Mouse (Mus musculus): ENCODE measurements around the gene Mrgprd. TPM values are rescaled to one million over a fixed set of nuclear protein-coding genes. Genes with fewer than 3 reads are reported as not detected.

The Mrgprd gene
- total RNA-seq, 1 experiment from 2014 or later: not detected

- no peak for ATAC-seq (replicated peaks in 1 of 2; ENCODE audit: insufficient read depth in 1 of 2, low FRiP score in 2 of 2, low TSS enrichment in 1 of 2, low read depth in 1 of 2, poor library complexity in 2 of 2, severe bottlenecking in 2 of 2)
Measured at GRCm38 (mm10) chr7:145332376-145333041, 17.9 kb downstream of the Mrgprd start.

- ATAC-seq (replicated peaks in 1 of 2; ENCODE audit: insufficient read depth in 1 of 2, low FRiP score in 2 of 2, low TSS enrichment in 1 of 2, low read depth in 1 of 2, poor library complexity in 2 of 2, severe bottlenecking in 2 of 2): no peak
Measured at GRCm38 (mm10) chr7:145333936-145334335, 19.3 kb downstream of the Mrgprd start.

- ATAC-seq (replicated peaks in 1 of 2; ENCODE audit: insufficient read depth in 1 of 2, low FRiP score in 2 of 2, low TSS enrichment in 1 of 2, low read depth in 1 of 2, poor library complexity in 2 of 2, severe bottlenecking in 2 of 2): no peak
Measured at GRCm38 (mm10) chr7:145334428-145335027, 19.9 kb downstream of the Mrgprd start.

- ATAC-seq (replicated peaks in 1 of 2; ENCODE audit: insufficient read depth in 1 of 2, low FRiP score in 2 of 2, low TSS enrichment in 1 of 2, low read depth in 1 of 2, poor library complexity in 2 of 2, severe bottlenecking in 2 of 2): no peak
Measured at GRCm38 (mm10) chr7:145335199-145335598, 20.6 kb downstream of the Mrgprd start.

GRCm38 (mm10) chr7:145335616-145336332 lies 21.1 kb downstream of the Mrgprd start:
- ATAC-seq (replicated peaks in 1 of 2; ENCODE audit: insufficient read depth in 1 of 2, low FRiP score in 2 of 2, low TSS enrichment in 1 of 2, low read depth in 1 of 2, poor library complexity in 2 of 2, severe bottlenecking in 2 of 2): no peak

GRCm38 (mm10) chr7:145337889-145338288 lies 23.3 kb downstream of the Mrgprd start:
- ATAC-seq (replicated peaks in 1 of 2; ENCODE audit: insufficient read depth in 1 of 2, low FRiP score in 2 of 2, low TSS enrichment in 1 of 2, low read depth in 1 of 2, poor library complexity in 2 of 2, severe bottlenecking in 2 of 2): no peak

- ATAC-seq (replicated peaks in 1 of 2; ENCODE audit: insufficient read depth in 1 of 2, low FRiP score in 2 of 2, low TSS enrichment in 1 of 2, low read depth in 1 of 2, poor library complexity in 2 of 2, severe bottlenecking in 2 of 2): peak in 1 of 2 experiments; percentile 39; a peak in 1 of 4 replicates
Measured at GRCm38 (mm10) chr7:145340248-145340904, 25.7 kb downstream of the Mrgprd start.

Other genes starting within 250 kb of the Mrgprd start
- gene 1810010D01Rik, start 106.7 kb upstream of the Mrgprd start, total RNA-seq (2017): not detected in 2 replicates
- gene Tpcn2, start 30.8 kb upstream of the Mrgprd start, total RNA-seq (2017): 5.7 and 6.6 TPM in 2 replicates
- gene Mrgprf, start 14.0 kb upstream of the Mrgprd start, total RNA-seq (2017): not detected in 2 replicates

Data from hematopoietic stem cell, adult 5-6 weeks (primary cell).